Mouse (Mus musculus): ENCODE data around the gene Fmnl2. TPM values are rescaled to one million over a fixed set of nuclear protein-coding genes. Genes with fewer than 3 reads are reported as not detected.

Gene Fmnl2
- total and polyA plus RNA-seq, 2 experiments from 2014 or later, result 9.1 to 41.8 TPM

DNA sequence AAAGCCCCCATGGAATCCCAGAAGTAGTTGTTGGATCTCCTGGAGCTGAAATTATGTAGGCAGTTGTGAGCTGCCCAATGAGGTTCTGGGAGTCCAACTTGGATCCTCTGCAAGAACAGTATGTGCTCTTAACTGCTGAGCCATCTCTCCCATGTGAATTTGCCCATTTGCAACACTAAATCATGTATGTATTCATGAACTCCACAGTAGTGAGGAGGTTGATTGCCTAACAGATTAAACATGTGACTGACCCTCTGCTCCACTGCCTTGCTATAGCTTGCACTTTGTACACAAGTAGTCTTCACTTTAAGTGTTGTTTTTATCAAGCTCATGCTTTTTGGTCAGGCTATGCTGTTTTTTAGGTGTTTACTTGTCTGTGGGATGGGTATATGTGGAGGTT lies 17.1 kb downstream of the Fmnl2 start:
- no peaks in the 10 kb centered on the region for H3K36me3 ChIP-seq (ENCODE audit: insufficient read depth)
- ATAC-seq (no peak), DNase-seq (no peak)
- no peak overlapping the region for H3K4me2 ChIP-seq (ENCODE audit: low read depth)
- no peaks in the 10 kb centered on the region for H3K9me3 ChIP-seq (ENCODE audit: low read length)
- H3K27ac ChIP-seq (ENCODE audit: low read depth, low read length), result no peak overlapping the region
- H3K27me3 ChIP-seq (ENCODE audit: insufficient read depth, low read length), result no peaks in the 10 kb centered on the region
- H3K9ac ChIP-seq, result no peak overlapping the region
- H3K4me3 ChIP-seq (ENCODE audit: low read depth, low read length), result no peak overlapping the region
- TF ChIP-seq CTCF (IDR thresholded peaks at IDR 0.05; ENCODE audit: low read depth), result no peak
- peaks cover 11% of the 10 kb centered on the region; the same call in 1 of the 2 replicates for H3K4me1 ChIP-seq (ENCODE audit: insufficient read depth)

DNA sequence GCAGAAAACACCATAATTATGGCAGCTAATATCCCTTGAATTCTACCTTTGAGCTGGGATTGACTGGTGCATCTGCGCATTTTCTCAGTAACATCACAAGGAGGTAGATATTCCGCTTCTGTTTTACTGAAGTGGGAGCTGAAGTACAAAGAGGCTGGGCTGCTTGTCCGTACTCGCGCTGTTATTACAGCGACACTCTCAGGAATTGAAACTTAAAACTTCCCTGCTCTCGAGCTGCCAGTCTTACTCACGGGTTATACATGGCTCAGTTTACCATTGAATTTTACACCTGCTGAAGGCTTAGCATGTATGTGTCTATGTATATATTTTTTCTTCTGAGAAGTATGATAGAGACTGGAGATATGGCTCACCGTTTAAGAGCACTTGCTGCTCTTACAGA lies 18.1 kb downstream of the Fmnl2 start:
- H3K4me2 ChIP-seq (ENCODE audit: low read depth), result no peak overlapping the region
- ATAC-seq (no peak), DNase-seq (no peak)
- WGBS, result 77% methylated on average over 9 of the region's 9 CpGs
- TF ChIP-seq CTCF (IDR thresholded peaks at IDR 0.05; ENCODE audit: low read depth), result no peak
- H3K9ac ChIP-seq, result no peak overlapping the region
- H3K36me3 ChIP-seq (ENCODE audit: insufficient read depth), result no peaks in the 10 kb centered on the region
- H3K9me3 ChIP-seq (ENCODE audit: low read length), result no peaks in the 10 kb centered on the region
- no peak overlapping the region for H3K4me3 ChIP-seq (ENCODE audit: low read depth, low read length)
- no peaks in the 10 kb centered on the region for H3K27me3 ChIP-seq (ENCODE audit: insufficient read depth, low read length)
- no peak overlapping the region for H3K27ac ChIP-seq (ENCODE audit: low read depth, low read length)
- peaks cover 14% of the 10 kb centered on the region; the same call in 1 of the 2 replicates for H3K4me1 ChIP-seq (ENCODE audit: insufficient read depth)

GRCm38 (mm10) chr2:52883401-52883800 lies 25.7 kb downstream of the Fmnl2 start:
- H3K9me3 ChIP-seq (ENCODE audit: low read length), result no peaks in the 10 kb centered on the region
- ATAC-seq (no peak), DNase-seq (no peak)
- H3K27ac ChIP-seq (ENCODE audit: low read depth, low read length), result no peak overlapping the region
- no peak overlapping the region for H3K9ac ChIP-seq
- no peaks in the 10 kb centered on the region for H3K27me3 ChIP-seq (ENCODE audit: insufficient read depth, low read length)
- no peak for TF ChIP-seq CTCF (IDR thresholded peaks at IDR 0.05; ENCODE audit: low read depth)
- H3K4me1 ChIP-seq (ENCODE audit: insufficient read depth), result peaks cover 3% of the 10 kb centered on the region; the same call in 1 of the 2 replicates
- H3K4me2 ChIP-seq (ENCODE audit: low read depth), result no peak overlapping the region
- H3K4me3 ChIP-seq (ENCODE audit: low read depth, low read length), result no peak overlapping the region
- no peaks in the 10 kb centered on the region for H3K36me3 ChIP-seq (ENCODE audit: insufficient read depth)
- WGBS, result 82% methylated on average over 2 of the region's 2 CpGs

DNA sequence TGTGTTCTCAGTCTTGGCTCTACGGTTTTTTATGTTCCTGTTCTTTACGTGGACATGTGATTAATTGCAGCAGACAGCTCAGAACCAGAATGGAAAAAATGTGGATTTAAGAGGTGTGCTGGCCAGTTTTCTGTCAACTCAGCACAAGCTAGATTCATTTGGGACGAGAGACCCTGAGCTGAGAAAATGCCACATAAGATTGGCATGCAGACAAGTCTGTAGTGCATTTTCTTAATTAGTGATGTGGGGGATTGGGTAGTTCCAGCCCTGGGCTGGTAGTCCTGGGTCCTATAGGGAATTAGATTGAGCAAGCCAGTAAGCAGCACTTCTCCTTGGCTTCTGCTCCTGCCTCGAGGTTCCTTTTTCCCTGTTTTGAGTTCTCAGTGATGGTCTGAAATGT lies 26.4 kb downstream of the Fmnl2 start:
- 51% methylated on average over 4 of the region's 4 CpGs for WGBS
- Histone ChIP-seq H3K4me1 (ENCODE audit: insufficient read depth) (0 out of 2 replicates have a peak, but pooled peaks cover 3% of the 10 kb centered on the region), H3K27me3 (ENCODE audit: insufficient read depth, low read length) (no peaks in the 10 kb centered on the region), H3K36me3 (ENCODE audit: insufficient read depth) (no peaks in the 10 kb centered on the region), H3K4me2 (ENCODE audit: low read depth) (no peak overlapping the region), H3K4me3 (ENCODE audit: low read depth, low read length) (no peak overlapping the region), H3K9ac (no peak overlapping the region), H3K27ac (ENCODE audit: low read depth, low read length) (no peak overlapping the region), H3K9me3 (ENCODE audit: low read length) (no peaks in the 10 kb centered on the region)
- ATAC-seq (no peak), DNase-seq (no peak)
- TF ChIP-seq CTCF (IDR thresholded peaks at IDR 0.05; ENCODE audit: low read depth), result no peak

- Histone ChIP-seq H3K27ac (ENCODE audit: low read depth, low read length) (no peak overlapping the region), H3K4me3 (ENCODE audit: low read depth, low read length) (no peak overlapping the region), H3K27me3 (ENCODE audit: insufficient read depth, low read length) (no peaks in the 10 kb centered on the region), H3K4me1 (ENCODE audit: insufficient read depth) (0 out of 2 replicates have a peak, but pooled peaks cover 3% of the 10 kb centered on the region), H3K4me2 (ENCODE audit: low read depth) (no peak overlapping the region), H3K36me3 (ENCODE audit: insufficient read depth) (no peaks in the 10 kb centered on the region), H3K9me3 (ENCODE audit: low read length) (no peaks in the 10 kb centered on the region), H3K9ac (no peak overlapping the region)
- no peak for DNase-seq
- WGBS, result 73% methylated on average over 3 of the region's 3 CpGs
- no peak for ATAC-seq
- no peak for TF ChIP-seq CTCF (IDR thresholded peaks at IDR 0.05; ENCODE audit: low read depth)
Measured at GRCm38 (mm10) chr2:52885071-52885470, 27.4 kb downstream of the Fmnl2 start.

DNA sequence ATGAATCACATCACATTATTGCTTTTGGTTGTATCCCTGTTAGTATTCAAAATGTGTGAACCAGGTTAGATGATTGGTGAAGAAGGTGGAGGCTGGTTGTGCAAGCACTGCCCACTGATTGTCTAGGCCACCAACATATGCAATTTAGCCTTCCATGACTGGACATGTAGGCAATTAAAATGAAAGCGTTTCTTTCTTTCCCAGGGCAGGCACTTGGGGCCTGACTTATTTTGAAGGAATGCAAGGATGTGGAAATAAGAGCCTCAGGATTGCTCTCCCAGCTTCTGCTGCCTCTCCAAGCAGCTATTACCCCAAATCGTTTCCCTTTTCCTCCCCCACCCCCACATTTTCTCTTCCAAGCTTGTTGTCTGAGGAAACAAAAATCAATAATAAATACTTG lies 29.6 kb downstream of the Fmnl2 start:
- no peak overlapping the region for H3K9ac ChIP-seq
- H3K4me2 ChIP-seq (ENCODE audit: low read depth), result no peak overlapping the region
- H3K27ac ChIP-seq (ENCODE audit: low read depth, low read length), result no peak overlapping the region
- no peak for DNase-seq
- no peaks in the 10 kb centered on the region for H3K27me3 ChIP-seq (ENCODE audit: insufficient read depth, low read length)
- no peaks in the 10 kb centered on the region for H3K9me3 ChIP-seq (ENCODE audit: low read length)
- H3K36me3 ChIP-seq (ENCODE audit: insufficient read depth), result no peaks in the 10 kb centered on the region
- 57% methylated on average over 2 of the region's 2 CpGs for WGBS
- no peak for ATAC-seq
- no peak for TF ChIP-seq CTCF (IDR thresholded peaks at IDR 0.05; ENCODE audit: low read depth)
- no peak overlapping the region for H3K4me3 ChIP-seq (ENCODE audit: low read depth, low read length)
- no peaks in the 10 kb centered on the region for H3K4me1 ChIP-seq (ENCODE audit: insufficient read depth)

DNA sequence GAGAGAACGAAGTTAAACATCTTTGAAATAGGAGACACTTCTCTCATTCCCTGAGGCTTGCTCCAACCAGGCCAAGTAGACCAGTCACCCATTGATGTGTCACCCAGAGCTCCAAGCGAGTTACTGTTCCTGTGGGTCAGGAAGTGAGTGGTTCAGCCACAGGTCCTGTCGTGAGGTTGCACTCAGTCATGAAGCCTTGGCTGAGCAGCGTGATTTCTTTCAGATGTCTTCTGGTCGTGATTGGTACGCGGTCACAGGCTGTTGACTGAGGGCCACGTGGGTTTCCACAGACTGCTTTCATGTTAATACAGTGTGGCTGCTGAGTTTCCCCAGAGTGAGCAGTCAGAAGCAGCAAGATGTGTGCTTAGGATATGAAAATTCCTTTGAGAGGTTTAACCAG lies 33.5 kb downstream of the Fmnl2 start:
- Histone ChIP-seq H3K4me1 (ENCODE audit: insufficient read depth) (no peaks in the 10 kb centered on the region), H3K4me2 (ENCODE audit: low read depth) (no peak overlapping the region), H3K36me3 (ENCODE audit: insufficient read depth) (no peaks in the 10 kb centered on the region), H3K4me3 (ENCODE audit: low read depth, low read length) (no peak overlapping the region), H3K9me3 (ENCODE audit: low read length) (no peaks in the 10 kb centered on the region), H3K9ac (no peak overlapping the region), H3K27me3 (ENCODE audit: insufficient read depth, low read length) (no peaks in the 10 kb centered on the region), H3K27ac (ENCODE audit: low read depth, low read length) (no peak overlapping the region)
- DNase-seq (no peak), ATAC-seq (no peak)
- TF ChIP-seq CTCF (IDR thresholded peaks at IDR 0.05; ENCODE audit: low read depth), result no peak
- WGBS, result 84% methylated on average over 8 of the region's 8 CpGs

GRCm38 (mm10) chr2:52891744-52892143 lies 34.1 kb downstream of the Fmnl2 start:
- no peaks in the 10 kb centered on the region for H3K9me3 ChIP-seq (ENCODE audit: low read length)
- H3K36me3 ChIP-seq (ENCODE audit: insufficient read depth), result no peaks in the 10 kb centered on the region
- H3K4me2 ChIP-seq (ENCODE audit: low read depth), result no peak overlapping the region
- H3K4me1 ChIP-seq (ENCODE audit: insufficient read depth), result no peaks in the 10 kb centered on the region
- H3K27ac ChIP-seq (ENCODE audit: low read depth, low read length), result no peak overlapping the region
- DNase-seq, result no peak
- no peaks in the 10 kb centered on the region for H3K27me3 ChIP-seq (ENCODE audit: insufficient read depth, low read length)
- H3K4me3 ChIP-seq (ENCODE audit: low read depth, low read length), result no peak overlapping the region
- no peak overlapping the region for H3K9ac ChIP-seq
- no peak for ATAC-seq
- no peak for TF ChIP-seq CTCF (IDR thresholded peaks at IDR 0.05; ENCODE audit: low read depth)
- 94% methylated on average over 2 of the region's 2 CpGs for whole genome bisulfite sequencing
